Mouse (Mus musculus): ENCODE results near the gene Tmem138.

DNA sequence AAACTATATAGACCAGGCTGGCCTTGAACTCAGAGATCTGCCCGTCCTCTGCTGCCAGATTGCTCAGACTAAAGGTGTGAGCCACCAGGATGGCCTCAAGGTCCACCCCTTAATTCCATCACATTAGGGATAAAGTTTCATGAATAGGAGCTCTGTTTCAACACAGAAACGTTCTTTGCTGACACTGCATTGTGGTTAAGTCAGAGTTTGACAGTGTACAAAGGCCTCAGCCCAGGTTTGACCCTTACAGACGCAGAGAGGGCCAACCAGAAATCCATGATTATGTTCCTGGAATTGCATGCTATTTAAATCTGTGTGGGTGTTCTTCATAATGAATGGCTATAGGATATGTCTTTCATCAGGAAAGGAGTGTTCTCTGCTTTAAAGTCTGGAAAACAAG is 13.1 kb upstream of the Tmem138 start:
- no peak for TF ChIP-seq CTCF (IDR thresholded peaks at IDR 0.05; ENCODE audit: insufficient read depth, low read length)
- no peak for TF ChIP-seq POLR2A (IDR thresholded peaks at IDR 0.05; ENCODE audit: borderline replicate concordance, extremely low read depth, low read depth, low read length)

All from lung, adult 2 months (tissue).